Mouse (Mus musculus): ENCODE measurements around the gene Zfp672. TPM values are rescaled to one million over a fixed set of nuclear protein-coding genes. Genes with fewer than 3 reads are reported as not detected.

The Zfp672 gene
- polyA plus RNA-seq, 1 experiment: 30.6 TPM

DNA sequence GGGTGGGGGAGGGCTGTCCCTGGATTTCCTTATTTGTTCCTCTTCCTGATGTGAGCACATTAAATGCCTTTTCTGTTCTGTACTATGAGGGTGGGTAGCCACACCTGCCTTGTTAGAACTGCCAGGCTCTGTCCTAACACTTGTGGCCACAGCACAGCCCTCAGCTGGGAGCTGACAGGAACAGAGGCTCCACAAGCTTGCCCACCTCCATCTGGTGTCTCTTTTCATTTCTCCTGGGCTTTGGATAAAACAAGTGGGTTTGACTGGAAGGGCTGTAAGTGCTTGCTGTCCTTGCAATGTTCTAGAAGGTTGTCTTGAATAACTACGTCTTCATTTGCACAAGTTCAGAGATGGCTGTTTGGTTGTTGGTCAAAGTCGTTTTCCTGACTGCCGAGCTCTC, 24.8 kb upstream of the Zfp672 start:
- DNase-seq: no peak
- H3K4me3 ChIP-seq (replicated peaks; ENCODE audit: extremely low read depth, low read depth, low read length): no peak overlapping the region
- TF ChIP-seq POLR2A (IDR thresholded peaks at IDR 0.05; ENCODE audit: borderline replicate concordance, extremely low read depth, low read depth, low read length): no peak
- TF ChIP-seq CTCF (IDR thresholded peaks at IDR 0.05; ENCODE audit: insufficient read depth, low read length): no peak
- 59% methylated on average over 3 of the region's 3 CpGs for WGBS
- no peaks in the 10 kb centered on the region for H3K4me1 ChIP-seq (ENCODE audit: control insufficient read depth, insufficient read depth, low read length)

DNA sequence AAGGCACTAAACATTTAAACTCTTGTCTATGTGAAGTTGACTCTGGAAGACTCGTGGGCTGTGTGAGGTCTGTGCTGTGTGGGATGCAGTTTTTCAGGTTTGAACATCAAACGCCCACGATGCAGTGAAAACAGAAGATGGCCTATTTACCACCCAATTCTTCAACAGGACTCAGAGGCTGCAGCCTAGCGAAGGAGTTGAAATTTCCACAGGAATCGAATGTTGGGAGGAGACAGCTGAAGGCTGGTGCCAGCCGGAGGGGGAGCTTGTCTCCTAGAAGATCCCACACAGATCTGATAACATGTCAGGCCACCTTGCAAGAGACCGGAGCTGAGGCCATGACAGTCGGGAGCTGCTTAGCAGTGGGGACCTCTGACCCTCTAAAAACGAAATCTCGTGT, 24.3 kb upstream of the Zfp672 start:
- no peak for TF ChIP-seq POLR2A (IDR thresholded peaks at IDR 0.05; ENCODE audit: borderline replicate concordance, extremely low read depth, low read depth, low read length)
- TF ChIP-seq CTCF (IDR thresholded peaks at IDR 0.05; ENCODE audit: insufficient read depth, low read length): no peak
- 39% methylated on average over 10 of the region's 10 CpGs for WGBS
- no peak for DNase-seq

DNA sequence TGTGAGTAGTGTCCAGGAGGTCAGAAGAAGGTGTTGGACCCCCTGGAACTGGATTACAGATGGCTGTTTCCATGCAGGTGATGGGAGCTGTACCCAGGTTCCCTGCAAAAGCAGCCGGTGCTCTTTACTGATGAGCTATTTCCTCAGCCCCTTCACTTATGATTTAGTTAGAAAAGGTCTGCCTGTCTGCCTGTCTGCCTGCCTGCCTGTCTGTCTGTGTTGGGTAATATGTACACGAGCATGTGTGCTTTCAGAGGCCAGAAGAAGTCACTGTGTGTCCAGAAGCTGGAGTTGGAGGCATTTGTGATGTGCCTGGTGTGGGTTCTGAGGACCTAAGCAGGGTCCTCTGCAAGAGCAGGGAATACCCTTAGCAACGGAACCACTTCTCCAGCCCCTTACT, 23.6 kb upstream of the Zfp672 start:
- no peak for TF ChIP-seq POLR2A (IDR thresholded peaks at IDR 0.05; ENCODE audit: borderline replicate concordance, extremely low read depth, low read depth, low read length)
- TF ChIP-seq CTCF (IDR thresholded peaks at IDR 0.05; ENCODE audit: insufficient read depth, low read length): no peak
- no peaks in the 10 kb centered on the region for H3K4me1 ChIP-seq (ENCODE audit: control insufficient read depth, insufficient read depth, low read length)
- WGBS: 52% methylated on average over 3 of the region's 3 CpGs
- H3K4me3 ChIP-seq (replicated peaks; ENCODE audit: extremely low read depth, low read depth, low read length): no peak overlapping the region
- no peak for DNase-seq

More for the DNA sequence above, 24.3 kb upstream of the Zfp672 start:
- no peak overlapping the region for H3K4me3 ChIP-seq (replicated peaks; ENCODE audit: extremely low read depth, low read depth, low read length)
- H3K4me1 ChIP-seq (ENCODE audit: control insufficient read depth, insufficient read depth, low read length): no peaks in the 10 kb centered on the region

DNA sequence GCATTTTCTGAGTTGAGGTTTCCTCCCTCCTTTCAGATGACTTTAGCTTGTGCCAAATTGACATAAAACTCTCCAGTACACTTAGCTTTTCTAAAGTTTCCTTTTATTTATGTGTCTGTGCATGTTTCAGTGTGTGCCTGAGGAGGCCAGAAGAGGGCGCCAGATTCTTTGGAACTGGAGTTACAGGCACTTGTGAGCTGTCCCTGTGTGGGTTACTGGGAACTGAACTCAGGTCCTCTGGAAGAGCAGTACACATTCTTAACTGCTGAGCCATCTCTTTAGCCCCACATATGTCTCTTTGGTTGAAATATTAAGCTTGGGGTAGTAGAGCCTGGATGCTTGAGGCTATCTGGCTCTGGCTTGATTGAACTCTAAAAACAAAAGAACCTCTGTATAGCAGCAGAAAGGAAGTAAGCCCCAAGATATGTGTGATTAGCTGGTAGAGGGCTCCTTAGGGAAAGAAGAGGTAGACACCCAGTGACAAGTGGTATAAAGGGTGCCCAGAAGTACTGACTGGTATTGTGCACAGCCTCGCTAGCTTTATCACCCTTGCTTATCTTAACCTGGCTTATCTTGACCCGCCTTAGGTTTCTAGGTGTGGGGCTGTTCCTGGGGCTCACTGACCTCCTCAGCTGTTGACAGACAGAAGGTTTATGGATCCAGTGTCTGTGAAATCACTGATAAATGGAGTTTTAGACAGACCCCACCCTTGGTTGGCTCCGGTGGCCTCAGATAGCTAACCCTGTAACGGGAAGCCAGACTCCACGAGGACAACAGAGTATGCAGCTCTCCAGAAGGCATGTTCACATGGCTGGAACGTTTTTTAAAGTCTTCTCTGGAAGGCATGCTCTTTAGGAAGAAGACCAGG, 22.8 kb upstream of the Zfp672 start:
- no peak for DNase-seq
- H3K4me3 ChIP-seq (replicated peaks; ENCODE audit: extremely low read depth, low read depth, low read length): no peak overlapping the region
- TF ChIP-seq CTCF (IDR thresholded peaks at IDR 0.05; ENCODE audit: insufficient read depth, low read length): no peak
- TF ChIP-seq POLR2A (IDR thresholded peaks at IDR 0.05; ENCODE audit: borderline replicate concordance, extremely low read depth, low read depth, low read length): no peak
- 20% methylated on average over 7 of the region's 7 CpGs for WGBS
- no peaks in the 10 kb centered on the region for H3K4me1 ChIP-seq (ENCODE audit: control insufficient read depth, insufficient read depth, low read length)

DNA sequence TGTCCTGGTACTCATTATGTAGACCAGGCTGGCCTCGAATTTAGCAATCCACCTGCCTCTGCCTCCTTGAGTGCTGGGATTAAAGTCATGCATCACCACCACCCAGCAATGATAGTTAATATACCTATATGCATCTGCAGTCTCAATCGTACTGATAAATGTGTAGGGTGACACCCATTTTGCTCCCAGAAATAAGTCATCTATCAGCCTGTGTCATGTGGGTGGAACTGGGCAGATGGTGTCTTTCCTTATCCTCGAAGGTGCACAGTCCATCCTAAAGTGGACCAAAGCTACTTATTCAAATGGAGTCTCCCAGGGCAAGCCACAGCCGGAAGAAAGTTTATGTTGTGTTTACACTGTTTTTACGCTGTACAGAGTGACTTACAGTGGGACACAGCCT, 21.0 kb upstream of the Zfp672 start:
- no peak for TF ChIP-seq POLR2A (IDR thresholded peaks at IDR 0.05; ENCODE audit: borderline replicate concordance, extremely low read depth, low read depth, low read length)
- TF ChIP-seq CTCF (IDR thresholded peaks at IDR 0.05; ENCODE audit: insufficient read depth, low read length): no peak
- no peak for DNase-seq
- 72% methylated on average over 5 of the region's 5 CpGs for WGBS
- no peak overlapping the region for H3K4me3 ChIP-seq (replicated peaks; ENCODE audit: extremely low read depth, low read depth, low read length)
- no peaks in the 10 kb centered on the region for H3K4me1 ChIP-seq (ENCODE audit: control insufficient read depth, insufficient read depth, low read length)

DNA sequence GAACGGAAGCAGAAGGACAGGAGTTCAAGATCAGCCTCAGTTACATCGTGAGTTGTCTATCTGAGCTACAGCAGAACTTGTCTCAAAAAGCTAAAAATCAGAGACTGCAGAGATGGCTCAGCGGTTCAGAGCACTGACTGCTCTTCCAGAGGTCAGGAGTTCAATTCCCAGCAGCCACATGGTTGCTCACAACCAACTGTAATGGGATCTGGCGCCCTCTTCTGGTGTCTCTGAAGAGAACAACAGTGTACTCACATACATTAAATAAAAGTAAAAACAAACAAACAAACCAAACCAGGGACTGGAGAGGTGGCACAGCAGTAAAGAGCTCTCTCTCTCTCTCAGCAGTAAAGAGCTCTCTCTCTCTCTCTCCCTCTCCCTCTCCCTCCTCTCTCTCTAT, 20.5 kb upstream of the Zfp672 start:
- no peaks in the 10 kb centered on the region for H3K4me1 ChIP-seq (ENCODE audit: control insufficient read depth, insufficient read depth, low read length)
- DNase-seq: no peak

DNA sequence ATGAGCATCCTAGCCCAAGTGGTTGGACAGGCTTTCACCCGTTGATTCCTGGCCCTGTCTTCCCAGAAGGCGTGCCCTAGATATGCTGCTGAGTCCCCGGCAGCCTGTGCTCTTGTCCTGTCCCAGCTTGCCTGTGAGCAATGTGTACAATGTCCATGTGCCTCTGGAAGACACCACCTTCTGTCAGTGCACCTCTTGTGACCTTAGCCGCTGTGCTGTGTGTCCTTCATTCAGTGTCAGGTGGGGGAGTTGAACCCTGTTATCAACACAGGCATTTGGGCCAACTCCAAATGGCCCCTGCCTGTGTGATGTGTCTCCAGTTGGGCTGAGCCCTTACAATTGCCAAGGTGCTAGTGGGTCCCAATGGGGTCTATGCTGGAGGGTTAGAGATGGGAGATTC, 16.6 kb upstream of the Zfp672 start:
- no peak for DNase-seq
- WGBS: 82% methylated on average over 4 of the region's 4 CpGs
- Histone ChIP-seq H3K4me3 (replicated peaks; ENCODE audit: extremely low read depth, low read depth, low read length) (no peak overlapping the region), H3K4me1 (ENCODE audit: control insufficient read depth, insufficient read depth, low read length) (no peaks in the 10 kb centered on the region)
- TF ChIP-seq CTCF (IDR thresholded peaks at IDR 0.05; ENCODE audit: insufficient read depth, low read length): no peak
- no peak for TF ChIP-seq POLR2A (IDR thresholded peaks at IDR 0.05; ENCODE audit: borderline replicate concordance, extremely low read depth, low read depth, low read length)

More for the DNA sequence above, 20.5 kb upstream of the Zfp672 start:
- 78% methylated on average over 4 of the region's 4 CpGs for WGBS
- no peak overlapping the region for H3K4me3 ChIP-seq (replicated peaks; ENCODE audit: extremely low read depth, low read depth, low read length)
- TF ChIP-seq CTCF (IDR thresholded peaks at IDR 0.05; ENCODE audit: insufficient read depth, low read length) (no peak), POLR2A (IDR thresholded peaks at IDR 0.05; ENCODE audit: borderline replicate concordance, extremely low read depth, low read depth, low read length) (no peak)

DNA sequence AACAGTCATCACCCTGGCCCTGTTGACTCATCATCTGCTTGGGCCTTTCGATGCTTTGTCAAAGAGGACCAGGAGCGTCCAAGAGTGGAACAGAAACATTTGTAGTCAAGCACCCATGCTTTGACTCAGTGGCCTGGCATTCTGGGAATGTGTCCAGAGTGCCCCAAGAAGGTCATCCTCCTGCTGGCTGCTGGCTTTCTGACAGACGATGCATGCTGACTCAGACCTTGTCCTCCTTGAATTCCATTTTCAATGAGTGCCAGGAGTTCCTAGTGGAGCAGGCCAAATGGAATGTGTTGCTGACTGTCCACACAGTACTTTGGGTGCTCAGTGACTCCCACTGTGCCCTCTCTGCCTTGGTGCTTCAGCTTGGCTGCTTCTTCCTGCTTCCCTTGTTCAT, 4.6 kb upstream of the Zfp672 start:
- Histone ChIP-seq H3K4me1 (ENCODE audit: control insufficient read depth, insufficient read depth, low read length) (no peaks in the 10 kb centered on the region; the same call in 1 of the 2 replicates), H3K4me3 (replicated peaks; ENCODE audit: extremely low read depth, low read depth, low read length) (no peak overlapping the region)
- no peak for TF ChIP-seq POLR2A (IDR thresholded peaks at IDR 0.05; ENCODE audit: borderline replicate concordance, extremely low read depth, low read depth, low read length)
- TF ChIP-seq CTCF (IDR thresholded peaks at IDR 0.05; ENCODE audit: insufficient read depth, low read length): no peak
- WGBS: 33% methylated on average over 3 of the region's 3 CpGs
- DNase-seq: peak; percentile 31

DNA sequence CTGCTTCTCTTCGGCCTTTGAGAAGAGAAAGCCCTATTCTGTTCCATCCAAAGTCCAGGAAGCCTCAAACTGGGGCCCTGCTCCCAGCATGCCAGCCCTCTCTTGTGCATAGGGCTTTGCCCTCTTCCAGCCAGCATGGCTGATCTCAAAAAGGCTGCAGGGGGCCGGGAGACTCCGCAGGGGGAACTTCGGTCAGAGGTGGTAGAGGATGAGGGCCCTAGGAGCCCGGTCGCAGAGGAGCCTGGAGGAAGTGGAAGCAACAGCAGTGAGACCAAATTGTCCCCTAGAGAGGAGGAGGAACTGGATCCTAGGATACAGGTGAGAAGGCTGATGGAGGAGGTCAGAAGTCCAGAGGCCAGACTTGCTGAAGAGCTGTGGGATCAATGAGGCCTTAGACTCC, 1.4 kb upstream of the Zfp672 start:
- TF ChIP-seq POLR2A (IDR thresholded peaks at IDR 0.05; ENCODE audit: borderline replicate concordance, extremely low read depth, low read depth, low read length) (no peak), CTCF (IDR thresholded peaks at IDR 0.05; ENCODE audit: insufficient read depth, low read length) (no peak)
- no peak for DNase-seq
- Histone ChIP-seq H3K4me3 (replicated peaks; ENCODE audit: extremely low read depth, low read depth, low read length) (no peak overlapping the region), H3K4me1 (ENCODE audit: control insufficient read depth, insufficient read depth, low read length) (peaks cover 2% of the 10 kb centered on the region)
- WGBS: 79% methylated on average over 6 of the region's 6 CpGs

DNA sequence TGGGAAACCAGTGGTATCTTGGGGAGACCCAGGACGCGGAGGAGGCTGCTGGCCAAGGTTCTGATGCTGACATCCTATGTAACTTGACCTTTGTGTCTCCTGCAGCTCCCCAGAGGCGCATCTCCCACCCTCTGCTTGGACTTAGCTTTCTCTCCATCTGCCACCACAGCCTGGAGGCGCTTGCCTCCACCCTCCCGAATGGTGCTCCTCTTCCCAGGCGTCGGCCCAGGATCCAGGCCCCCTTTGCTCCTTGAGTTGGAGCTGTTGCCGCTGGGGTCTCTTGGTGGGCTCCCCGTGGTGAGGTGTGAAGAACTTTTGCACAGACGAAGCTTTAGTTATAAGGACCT, 983 bp upstream of the Zfp672 start:
- H3K4me3 ChIP-seq (replicated peaks; ENCODE audit: extremely low read depth, low read depth, low read length): peak overlapping the region; percentile 83
- DNase-seq: no peak
- TF ChIP-seq POLR2A (IDR thresholded peaks at IDR 0.05; ENCODE audit: borderline replicate concordance, extremely low read depth, low read depth, low read length) (no peak), CTCF (IDR thresholded peaks at IDR 0.05; ENCODE audit: insufficient read depth, low read length) (no peak)
- WGBS: 14% methylated on average over 10 of the region's 10 CpGs
- peaks cover 2% of the 10 kb centered on the region for H3K4me1 ChIP-seq (ENCODE audit: control insufficient read depth, insufficient read depth, low read length)
